Mouse (Mus musculus): Measurements from ENCODE around the gene Habp2. TPM values are rescaled to one million over a fixed set of nuclear protein-coding genes. Genes with fewer than 3 reads are reported as not detected.
"Not testable (repeated sequence)": the region's sequence is repeated elsewhere in the genome, so short reads cannot be mapped to it uniquely, and the experiment has no call there.

Habp2 gene
- polyA plus RNA-seq, 1 experiment from 2014 or later = 0.20 TPM

GRCm38 (mm10) chr19:56346016-56346415, 59.1 kb downstream of the Habp2 start:
- Histone ChIP-seq H3K27ac (ENCODE audit: low read length) (no peak overlapping the region), H3K4me3 (replicated peaks; ENCODE audit: low read length) (no peak overlapping the region), H3K4me1 (replicated peaks; ENCODE audit: control insufficient read depth, insufficient read depth, low read length) (peaks cover 24% of the 10 kb centered on the region), H3K36me3 (ENCODE audit: control insufficient read depth, insufficient read depth) (no peaks in the 10 kb centered on the region), H3K4me2 (ENCODE audit: low read length) (no peak overlapping the region), H3K9me3 (ENCODE audit: control insufficient read depth, low read length) (no peaks in the 10 kb centered on the region), H3K9ac (replicated peaks; ENCODE audit: low read depth, low read length) (no peak overlapping the region), H3K27me3 (replicated peaks; ENCODE audit: control insufficient read depth, insufficient read depth, low read length) (no peaks in the 10 kb centered on the region)
- ATAC-seq = no peak
- WGBS = 76% methylated on average over 3 of the region's 3 CpGs

- Histone ChIP-seq H3K4me2 (ENCODE audit: low read length) (peak overlapping the region; percentile 24; the same call in 1 of the 2 replicates), H3K4me1 (replicated peaks; ENCODE audit: control insufficient read depth, insufficient read depth, low read length) (peaks cover 24% of the 10 kb centered on the region), H3K9me3 (ENCODE audit: control insufficient read depth, low read length) (no peaks in the 10 kb centered on the region), H3K27ac (ENCODE audit: low read length) (no peak overlapping the region), H3K9ac (replicated peaks; ENCODE audit: low read depth, low read length) (no peak overlapping the region), H3K36me3 (ENCODE audit: control insufficient read depth, insufficient read depth) (no peaks in the 10 kb centered on the region), H3K27me3 (replicated peaks; ENCODE audit: control insufficient read depth, insufficient read depth, low read length) (no peaks in the 10 kb centered on the region), H3K4me3 (replicated peaks; ENCODE audit: low read length) (no peak overlapping the region)
- 19% methylated on average over 13 of the region's 13 CpGs for WGBS
- ATAC-seq = no peak
Observed at GRCm38 (mm10) chr19:56346750-56347149, 59.8 kb downstream of the Habp2 start.

- H3K9me3 ChIP-seq (ENCODE audit: control insufficient read depth, low read length) = no peaks in the 10 kb centered on the region
- no peak overlapping the region for H3K4me2 ChIP-seq (ENCODE audit: low read length)
- H3K4me3 ChIP-seq (replicated peaks; ENCODE audit: low read length) = no peak overlapping the region
- WGBS = 35% methylated on average over 6 of the region's 6 CpGs
- no peak overlapping the region for H3K9ac ChIP-seq (replicated peaks; ENCODE audit: low read depth, low read length)
- H3K4me1 ChIP-seq (replicated peaks; ENCODE audit: control insufficient read depth, insufficient read depth, low read length) = peaks cover 17% of the 10 kb centered on the region
- no peak overlapping the region for H3K27ac ChIP-seq (ENCODE audit: low read length)
- no peaks in the 10 kb centered on the region for H3K27me3 ChIP-seq (replicated peaks; ENCODE audit: control insufficient read depth, insufficient read depth, low read length)
- H3K36me3 ChIP-seq (ENCODE audit: control insufficient read depth, insufficient read depth) = no peaks in the 10 kb centered on the region
- no peak for ATAC-seq
Observed at GRCm38 (mm10) chr19:56349295-56349694, 62.4 kb downstream of the Habp2 start.

GRCm38 (mm10) chr19:56353689-56354088, 66.8 kb downstream of the Habp2 start:
- ATAC-seq = no peak
- Histone ChIP-seq H3K27me3 (replicated peaks; ENCODE audit: control insufficient read depth, insufficient read depth, low read length) (no peaks in the 10 kb centered on the region), H3K27ac (ENCODE audit: low read length) (no peak overlapping the region), H3K9ac (replicated peaks; ENCODE audit: low read depth, low read length) (no peak overlapping the region), H3K4me2 (ENCODE audit: low read length) (no peak overlapping the region), H3K4me3 (replicated peaks; ENCODE audit: low read length) (no peak overlapping the region), H3K9me3 (ENCODE audit: control insufficient read depth, low read length) (no peaks in the 10 kb centered on the region), H3K4me1 (replicated peaks; ENCODE audit: control insufficient read depth, insufficient read depth, low read length) (peaks cover 8% of the 10 kb centered on the region; the same call in 1 of the 2 replicates), H3K36me3 (ENCODE audit: control insufficient read depth, insufficient read depth) (no peaks in the 10 kb centered on the region)
- WGBS = 84% methylated on average over 10 of the region's 10 CpGs

GRCm38 (mm10) chr19:56355201-56355600, 68.3 kb downstream of the Habp2 start:
- Histone ChIP-seq H3K4me2 (ENCODE audit: low read length) (no peak overlapping the region), H3K36me3 (ENCODE audit: control insufficient read depth, insufficient read depth) (no peaks in the 10 kb centered on the region), H3K27me3 (replicated peaks; ENCODE audit: control insufficient read depth, insufficient read depth, low read length) (no peaks in the 10 kb centered on the region), H3K27ac (ENCODE audit: low read length) (no peak overlapping the region), H3K9ac (replicated peaks; ENCODE audit: low read depth, low read length) (no peak overlapping the region), H3K4me1 (replicated peaks; ENCODE audit: control insufficient read depth, insufficient read depth, low read length) (peaks cover 4% of the 10 kb centered on the region; the same call in 1 of the 2 replicates), H3K9me3 (ENCODE audit: control insufficient read depth, low read length) (no peaks in the 10 kb centered on the region), H3K4me3 (replicated peaks; ENCODE audit: low read length) (no peak overlapping the region)
- no peak for ATAC-seq
- WGBS = 92% methylated on average over 12 of the region's 12 CpGs

- Histone ChIP-seq H3K4me3 (replicated peaks; ENCODE audit: low read length) (no peak overlapping the region), H3K27me3 (replicated peaks; ENCODE audit: control insufficient read depth, insufficient read depth, low read length) (no peaks in the 10 kb centered on the region), H3K9ac (replicated peaks; ENCODE audit: low read depth, low read length) (no peak overlapping the region), H3K4me1 (replicated peaks; ENCODE audit: control insufficient read depth, insufficient read depth, low read length) (peaks cover 4% of the 10 kb centered on the region; the same call in 1 of the 2 replicates), H3K9me3 (ENCODE audit: control insufficient read depth, low read length) (no peaks in the 10 kb centered on the region), H3K27ac (ENCODE audit: low read length) (no peak overlapping the region), H3K36me3 (ENCODE audit: control insufficient read depth, insufficient read depth) (no peaks in the 10 kb centered on the region), H3K4me2 (ENCODE audit: low read length) (peak overlapping the region; percentile 25; the same call in 1 of the 2 replicates)
- WGBS = 18% methylated on average over 17 of the region's 17 CpGs
- ATAC-seq = no peak
Observed at GRCm38 (mm10) chr19:56356480-56357373, 69.8 kb downstream of the Habp2 start.

GRCm38 (mm10) chr19:56357374-56357708, 70.4 kb downstream of the Habp2 start:
- not testable (repeated sequence) for H3K9ac ChIP-seq (replicated peaks; ENCODE audit: low read depth, low read length); H3K4me2 ChIP-seq (ENCODE audit: low read length); H3K4me1 ChIP-seq (replicated peaks; ENCODE audit: control insufficient read depth, insufficient read depth, low read length); H3K27me3 ChIP-seq (replicated peaks; ENCODE audit: control insufficient read depth, insufficient read depth, low read length); H3K36me3 ChIP-seq (ENCODE audit: control insufficient read depth, insufficient read depth); H3K4me3 ChIP-seq (replicated peaks; ENCODE audit: low read length); ATAC-seq; H3K27ac ChIP-seq (ENCODE audit: low read length); H3K9me3 ChIP-seq (ENCODE audit: control insufficient read depth, low read length)
- 68% methylated on average over 2 of the region's 2 CpGs for WGBS

- Histone ChIP-seq H3K4me3 (replicated peaks; ENCODE audit: low read length) (no peak overlapping the region), H3K9ac (replicated peaks; ENCODE audit: low read depth, low read length) (no peak overlapping the region), H3K27me3 (replicated peaks; ENCODE audit: control insufficient read depth, insufficient read depth, low read length) (no peaks in the 10 kb centered on the region), H3K27ac (ENCODE audit: low read length) (no peak overlapping the region), H3K4me1 (replicated peaks; ENCODE audit: control insufficient read depth, insufficient read depth, low read length) (peaks cover 4% of the 10 kb centered on the region; the same call in 1 of the 2 replicates), H3K4me2 (ENCODE audit: low read length) (no peak overlapping the region), H3K36me3 (ENCODE audit: control insufficient read depth, insufficient read depth) (no peaks in the 10 kb centered on the region), H3K9me3 (ENCODE audit: control insufficient read depth, low read length) (no peaks in the 10 kb centered on the region)
- 73% methylated on average over 2 of the region's 2 CpGs for WGBS
- ATAC-seq = no peak
Observed at GRCm38 (mm10) chr19:56358890-56359289, 72.0 kb downstream of the Habp2 start.

- no peak overlapping the region for H3K4me3 ChIP-seq (replicated peaks; ENCODE audit: low read length)
- H3K4me1 ChIP-seq (replicated peaks; ENCODE audit: control insufficient read depth, insufficient read depth, low read length) = no peaks in the 10 kb centered on the region
- no peak overlapping the region for H3K27ac ChIP-seq (ENCODE audit: low read length)
- 56% methylated on average over 15 of the region's 15 CpGs for WGBS
- H3K36me3 ChIP-seq (ENCODE audit: control insufficient read depth, insufficient read depth) = no peaks in the 10 kb centered on the region
- ATAC-seq = no peak
- no peak overlapping the region for H3K4me2 ChIP-seq (ENCODE audit: low read length)
- no peaks in the 10 kb centered on the region for H3K9me3 ChIP-seq (ENCODE audit: control insufficient read depth, low read length)
- no peaks in the 10 kb centered on the region for H3K27me3 ChIP-seq (replicated peaks; ENCODE audit: control insufficient read depth, insufficient read depth, low read length)
- H3K9ac ChIP-seq (replicated peaks; ENCODE audit: low read depth, low read length) = no peak overlapping the region
Observed at GRCm38 (mm10) chr19:56363721-56364460, 77.0 kb downstream of the Habp2 start.
